Mouse (Mus musculus) spleen, postnatal 14 days (tissue): ENCODE measurements at regions not wholly inside any gene's neighbourhood (a gene's known extent, or its start where the extent isn't known, plus 50 kb on each side); places are given as distances from the start of the nearest gene placed in this dataset.

Source experiments
- DNase-seq, 2 experiments: peaks; one replicate each; pipeline ENCODE4 v3.0.0; 2021 to 2022; ENCODE audit warnings: low spot score in 2 of 2

DNA sequence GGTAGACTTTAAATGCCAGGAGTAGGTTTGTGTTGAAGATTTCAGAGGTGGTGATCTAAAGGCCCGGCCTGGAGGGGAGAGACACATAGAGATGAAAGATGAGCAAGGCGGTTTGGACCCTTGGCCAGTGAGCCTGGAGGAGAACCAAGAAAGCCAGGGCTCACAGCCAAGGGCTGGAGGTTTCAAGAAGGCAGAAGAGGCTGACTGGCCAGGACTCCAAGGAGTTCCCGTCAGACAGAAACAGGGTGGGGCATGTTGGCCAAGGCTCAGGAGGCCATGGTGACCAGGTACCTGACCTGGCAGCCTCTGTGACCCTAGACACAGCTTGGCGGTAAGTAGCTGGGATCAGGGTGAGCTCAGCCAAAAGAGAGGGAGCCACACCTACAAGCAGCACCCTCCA lies 159.3 kb upstream of the Spdye4c start:
- DNase-seq, result no peak

DNA sequence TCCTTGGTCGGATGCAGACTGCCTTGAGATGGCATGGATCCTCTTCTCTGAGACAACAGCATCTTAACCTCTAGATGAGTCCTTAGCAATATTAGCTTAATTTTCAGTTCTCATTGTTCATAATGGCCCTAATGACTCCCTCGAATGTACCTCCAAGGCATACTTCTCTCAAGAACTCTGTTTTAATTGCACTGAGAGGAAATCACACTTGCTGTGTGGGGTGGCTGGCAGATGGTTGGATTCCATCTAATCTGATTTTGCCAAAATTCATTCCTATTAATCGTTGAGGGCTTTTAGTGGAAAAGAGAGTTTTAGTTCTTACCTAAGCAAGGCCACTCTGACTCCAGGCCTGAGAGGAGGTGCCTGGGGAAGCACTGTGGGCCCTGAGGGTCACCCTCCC lies 158.3 kb upstream of the Spdye4c start:
- DNase-seq, result no peak

DNA sequence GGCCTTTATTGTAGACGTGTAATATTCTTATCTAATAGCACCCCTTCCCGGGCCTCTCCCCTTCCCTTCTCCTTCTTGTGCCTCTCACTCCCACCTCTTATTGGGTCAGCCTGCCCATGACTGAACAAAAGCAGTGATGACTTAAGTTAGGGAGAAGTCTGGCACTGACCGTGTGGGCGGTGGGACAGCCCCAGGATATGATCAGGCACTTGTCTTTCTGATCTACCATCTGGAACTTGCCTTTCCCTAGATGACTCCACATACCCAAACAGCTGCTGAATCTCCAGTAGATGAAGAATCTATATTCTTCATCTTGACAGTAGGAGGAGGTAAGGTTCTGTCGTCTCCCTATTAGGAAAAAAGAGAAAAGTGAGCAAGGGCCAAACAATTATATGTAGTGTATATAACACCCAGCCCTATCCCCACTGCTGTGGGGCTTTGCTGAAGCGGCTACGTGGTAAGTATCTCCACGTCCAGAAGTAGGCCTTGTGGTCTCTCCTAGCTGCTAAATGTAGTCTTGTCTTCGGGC lies 157.4 kb upstream of the Spdye4c start:
- DNase-seq, result no peak

DNA sequence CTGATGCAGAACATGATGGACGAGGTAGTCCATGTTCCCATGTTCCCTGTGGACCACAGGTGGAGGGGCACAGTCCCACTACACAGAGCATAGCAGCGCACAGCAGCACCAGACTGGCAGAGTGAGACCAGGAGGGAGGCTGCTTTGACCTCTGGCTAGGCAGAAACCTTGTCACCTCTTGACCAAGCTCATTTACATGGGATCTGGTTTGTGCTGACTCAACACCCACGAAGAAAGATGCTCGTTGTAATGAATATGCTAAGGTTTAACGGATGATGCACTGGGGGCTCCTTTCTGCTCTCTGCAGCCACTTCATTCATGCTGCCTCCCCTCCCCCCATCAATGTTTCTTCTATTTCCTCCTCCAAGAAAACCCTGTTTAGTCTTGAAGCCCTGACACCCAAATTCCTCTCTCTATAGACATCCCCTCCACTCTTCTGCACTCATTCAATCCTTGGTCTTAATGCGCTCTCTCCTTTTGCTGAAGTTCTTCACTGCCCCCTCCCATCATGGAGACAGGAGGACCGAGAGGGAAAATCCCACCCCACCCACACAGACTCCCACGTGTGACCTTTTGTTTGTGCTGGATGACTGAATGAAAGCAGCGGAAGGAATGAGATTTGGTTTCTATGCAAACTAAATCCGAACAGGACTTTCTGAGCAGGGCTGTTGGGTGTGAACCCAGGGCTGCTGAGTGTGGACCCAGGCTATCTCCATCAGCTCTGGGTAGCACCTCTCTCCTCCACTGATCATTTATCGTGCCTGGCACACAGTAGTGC lies 156.6 kb upstream of the Spdye4c start:
- no peak for DNase-seq

DNA sequence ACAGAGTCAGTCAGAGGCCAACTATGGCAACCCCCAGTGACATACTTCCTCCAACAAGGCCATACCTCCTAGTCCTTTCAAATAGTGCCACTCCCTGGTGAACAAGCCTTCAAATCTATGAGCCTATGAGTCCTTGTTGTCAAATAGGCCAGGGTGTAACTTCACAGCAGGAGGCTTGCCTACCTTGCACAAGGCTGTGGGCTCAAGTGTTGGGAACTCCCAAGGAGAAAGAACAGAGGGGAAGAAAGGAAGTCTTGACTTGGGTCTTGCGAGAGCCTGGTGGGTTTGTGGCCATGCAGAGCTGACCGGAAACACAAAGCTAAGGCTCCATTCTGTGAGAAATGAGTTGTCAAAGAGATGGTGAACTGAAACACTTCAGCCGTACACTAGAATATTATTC lies 154.6 kb upstream of the Spdye4c start:
- DNase-seq, result no peak

DNA sequence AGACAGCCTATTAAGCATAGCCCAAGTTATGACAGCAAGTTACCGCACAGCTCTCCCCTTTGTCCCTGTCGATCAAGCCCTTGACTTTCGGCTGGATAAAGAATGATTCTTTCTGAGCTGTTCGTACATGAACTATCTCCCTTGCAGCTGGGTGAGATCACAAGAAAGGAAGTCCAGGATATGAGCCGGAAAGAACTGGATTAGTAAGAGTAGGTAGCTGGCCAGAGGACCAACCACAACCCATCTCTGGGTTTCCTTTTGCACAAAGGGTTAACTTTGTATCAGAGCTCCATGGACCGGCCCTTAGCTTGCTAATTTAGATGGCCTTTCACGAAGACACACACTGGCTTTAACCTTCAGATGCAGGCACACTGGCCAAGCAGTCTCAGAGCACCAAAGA lies 153.3 kb upstream of the Spdye4c start:
- no peak for DNase-seq

DNA sequence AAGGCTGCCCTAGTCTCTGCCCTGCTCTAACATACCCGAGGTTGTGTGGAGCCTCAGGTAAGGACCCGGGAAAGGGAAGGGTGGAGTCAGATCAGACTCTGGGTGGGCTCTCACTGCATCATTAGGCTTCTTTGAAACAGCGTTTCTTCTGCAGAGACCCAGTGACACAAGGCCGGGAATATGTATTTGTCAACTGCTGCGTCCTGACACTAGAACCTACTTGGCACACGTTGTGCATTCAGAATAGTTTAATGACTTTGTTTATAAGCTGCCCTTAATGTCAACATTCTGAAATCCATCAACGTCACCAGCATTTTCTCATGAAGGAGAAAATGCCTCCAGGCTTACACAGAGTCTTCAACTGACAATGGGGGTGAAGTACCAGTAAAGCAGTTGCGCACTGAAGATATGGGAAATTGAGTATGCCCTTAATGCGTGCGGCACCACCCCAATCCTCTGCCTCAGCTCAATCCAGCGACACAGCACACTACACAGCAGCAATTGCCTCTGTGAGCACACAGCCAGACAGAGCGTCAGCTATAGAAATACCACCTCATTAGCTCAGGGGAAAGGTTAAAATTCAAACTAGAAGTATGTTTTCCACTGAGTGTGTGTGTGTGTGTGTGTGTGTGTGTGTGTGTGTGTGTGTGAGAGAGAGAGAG lies 152.7 kb upstream of the Spdye4c start:
- DNase-seq, result no peak

DNA sequence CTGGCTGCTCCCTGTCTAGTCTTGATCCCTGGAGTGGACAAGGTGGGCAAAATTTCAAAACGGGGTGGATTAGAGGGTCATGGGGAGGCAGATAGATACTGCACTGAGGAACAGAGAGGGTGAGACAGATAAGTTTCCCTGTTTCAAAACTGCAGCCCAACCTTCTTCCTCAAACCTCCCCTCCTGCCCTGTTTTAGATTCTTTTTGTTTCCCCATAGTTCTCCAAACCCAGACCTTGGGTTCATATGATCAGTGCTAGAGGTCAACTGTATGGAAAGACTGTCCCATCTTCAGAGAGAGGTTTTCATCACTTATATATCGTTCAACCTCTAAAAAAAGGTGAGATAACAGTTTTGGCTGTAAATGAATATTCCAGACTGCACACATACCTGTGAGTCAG lies 152.1 kb upstream of the Spdye4c start:
- no peak for DNase-seq

DNA sequence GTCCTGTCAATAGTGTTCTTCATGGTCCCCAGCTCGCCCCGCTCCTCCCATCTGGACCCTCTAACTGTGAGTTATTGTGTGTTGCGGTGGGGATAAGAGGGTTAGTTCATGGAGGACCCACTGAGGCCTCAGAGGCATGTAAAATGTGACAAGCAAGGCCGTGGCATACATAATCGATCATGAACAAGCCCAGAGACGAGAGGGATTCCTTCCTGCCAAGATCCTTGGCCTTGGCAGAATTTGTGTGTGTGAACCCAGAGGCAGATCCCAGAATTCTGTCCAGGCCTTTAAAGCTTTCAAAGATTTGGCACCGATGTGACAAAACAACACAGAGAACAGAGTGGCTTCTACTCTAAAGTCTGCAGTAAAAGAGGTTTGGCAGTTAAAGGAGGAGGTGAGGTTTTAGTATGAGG lies 146.4 kb upstream of the Spdye4c start:
- DNase-seq, result no peak

DNA sequence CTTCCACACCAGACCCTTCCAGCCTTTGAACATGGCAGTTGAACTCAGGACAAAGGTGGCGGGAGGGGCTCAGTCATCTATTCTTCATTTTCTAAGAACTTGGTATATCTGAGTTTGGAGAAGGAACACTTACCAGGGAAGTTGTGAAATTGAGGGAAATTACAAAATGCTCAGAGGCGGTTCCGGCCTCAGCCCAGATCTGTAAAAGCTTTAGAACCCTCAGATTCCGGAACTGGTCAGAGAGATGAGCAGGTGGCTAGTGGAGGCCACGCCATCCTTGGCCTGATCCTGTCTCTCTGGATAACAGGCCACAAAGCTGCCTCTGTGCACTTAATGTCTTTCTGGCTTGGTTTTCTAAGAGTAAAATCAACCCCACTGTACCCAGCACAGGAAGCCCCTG lies 145.6 kb upstream of the Spdye4c start:
- no peak for DNase-seq

DNA sequence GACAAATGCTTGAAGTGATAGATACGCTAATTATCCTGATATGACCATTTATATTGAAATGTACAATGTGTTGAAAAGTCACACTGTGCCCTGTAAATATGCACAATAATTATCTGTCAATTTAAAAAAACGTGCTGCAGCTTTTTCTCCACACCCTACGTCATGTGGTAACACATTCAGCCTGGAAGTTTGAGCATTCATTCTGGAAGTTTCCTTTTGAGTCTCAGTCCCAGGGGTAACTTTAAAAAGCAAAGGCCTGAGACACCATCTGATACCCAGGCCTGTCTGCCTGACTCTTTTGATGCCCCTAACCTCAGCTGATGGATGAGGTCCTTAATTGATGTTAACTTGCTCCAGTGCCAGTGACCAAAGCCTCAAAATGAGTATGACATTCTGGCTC lies 141.7 kb upstream of the Spdye4c start:
- no peak for DNase-seq

DNA sequence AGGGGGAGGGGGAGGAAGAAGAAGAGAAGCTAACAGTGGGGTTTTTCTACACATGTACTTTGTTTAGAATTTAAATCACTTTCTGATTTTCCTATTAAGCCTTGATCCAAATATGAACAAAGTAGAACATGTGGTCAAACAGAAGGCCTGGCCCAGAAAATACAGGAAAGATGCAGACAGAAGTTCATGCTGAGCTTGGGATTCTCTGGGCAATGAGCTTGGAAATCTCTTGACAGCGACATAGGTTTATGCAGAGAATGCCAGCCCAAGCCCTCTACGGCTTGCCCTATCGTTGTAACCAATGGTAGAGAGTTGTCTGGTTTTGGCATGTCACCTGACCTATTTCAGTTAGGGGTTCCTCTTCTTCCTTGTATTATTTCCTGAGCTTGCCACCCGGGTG lies 141.0 kb upstream of the Spdye4c start:
- no peak for DNase-seq

DNA sequence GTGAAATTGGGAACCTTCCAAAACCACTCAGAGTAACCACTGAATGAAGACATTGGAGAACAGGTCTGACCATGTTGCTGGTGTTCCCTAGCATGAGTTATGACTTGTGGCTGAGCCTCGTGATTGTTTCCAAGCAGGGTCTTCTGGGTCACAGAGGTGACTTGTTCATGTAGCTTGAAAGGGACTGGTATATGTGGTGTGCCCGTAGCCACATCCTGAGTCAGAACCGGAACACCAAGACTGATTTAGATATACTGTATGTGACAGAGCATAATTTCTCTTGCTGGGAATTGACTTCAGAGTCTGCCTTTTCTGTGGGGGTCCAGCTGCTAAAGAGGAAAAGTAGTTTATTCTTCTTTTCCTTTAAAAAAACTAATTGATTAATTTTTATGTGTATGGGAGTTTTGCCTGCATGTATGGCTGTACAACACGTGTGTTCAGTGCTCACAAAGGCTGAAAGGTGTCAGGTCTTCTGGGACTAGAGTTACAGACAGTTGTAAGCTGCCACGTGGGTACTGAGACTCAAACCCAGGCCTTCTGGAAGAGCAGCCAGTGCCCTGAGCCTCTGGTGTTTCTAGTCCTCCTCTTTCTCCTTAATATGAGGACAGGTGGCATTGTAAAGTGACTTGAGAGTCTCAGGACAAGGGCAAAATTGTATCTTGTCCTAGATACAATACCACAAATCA lies 139.3 kb upstream of the Spdye4c start:
- no peak for DNase-seq

DNA sequence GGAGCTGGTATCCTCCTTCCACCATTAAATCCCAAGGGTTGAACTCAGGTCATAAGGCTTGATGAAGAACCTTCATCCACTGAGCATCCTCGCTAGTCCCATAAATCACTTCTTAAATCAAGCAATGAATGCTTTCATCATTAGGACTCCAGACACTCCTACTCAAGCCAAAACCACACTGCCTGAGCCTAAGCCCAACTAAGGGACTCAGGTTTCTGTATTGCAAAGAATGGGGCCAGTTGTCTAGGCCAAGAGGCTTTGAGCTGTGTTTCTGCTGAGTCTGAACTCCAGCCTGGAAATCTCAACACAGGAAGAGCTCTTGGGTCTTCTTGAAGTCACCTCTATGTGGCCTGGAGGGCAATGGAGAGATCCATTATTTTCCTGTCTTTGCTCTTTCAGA lies 138.4 kb upstream of the Spdye4c start:
- DNase-seq, result no peak

DNA sequence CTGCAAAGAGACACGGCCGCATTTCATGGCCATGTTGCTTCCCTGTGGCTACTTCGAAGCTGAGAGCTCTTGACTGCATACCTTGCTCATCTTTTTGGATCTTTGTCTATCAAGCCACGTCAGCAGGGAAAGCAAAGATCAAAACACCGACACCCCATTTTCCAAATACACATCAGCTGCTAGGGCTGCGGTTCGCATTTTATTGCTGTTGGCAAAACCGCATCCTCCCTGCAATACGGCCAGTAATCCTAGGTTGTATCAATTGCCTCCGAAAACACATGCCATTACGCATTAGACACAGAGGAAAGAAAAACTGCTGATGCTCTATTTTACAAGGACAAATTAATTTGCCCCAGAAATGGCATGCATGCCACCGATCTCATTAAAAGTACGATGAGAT lies 136.5 kb upstream of the Spdye4c start:
- no peak for DNase-seq

DNA sequence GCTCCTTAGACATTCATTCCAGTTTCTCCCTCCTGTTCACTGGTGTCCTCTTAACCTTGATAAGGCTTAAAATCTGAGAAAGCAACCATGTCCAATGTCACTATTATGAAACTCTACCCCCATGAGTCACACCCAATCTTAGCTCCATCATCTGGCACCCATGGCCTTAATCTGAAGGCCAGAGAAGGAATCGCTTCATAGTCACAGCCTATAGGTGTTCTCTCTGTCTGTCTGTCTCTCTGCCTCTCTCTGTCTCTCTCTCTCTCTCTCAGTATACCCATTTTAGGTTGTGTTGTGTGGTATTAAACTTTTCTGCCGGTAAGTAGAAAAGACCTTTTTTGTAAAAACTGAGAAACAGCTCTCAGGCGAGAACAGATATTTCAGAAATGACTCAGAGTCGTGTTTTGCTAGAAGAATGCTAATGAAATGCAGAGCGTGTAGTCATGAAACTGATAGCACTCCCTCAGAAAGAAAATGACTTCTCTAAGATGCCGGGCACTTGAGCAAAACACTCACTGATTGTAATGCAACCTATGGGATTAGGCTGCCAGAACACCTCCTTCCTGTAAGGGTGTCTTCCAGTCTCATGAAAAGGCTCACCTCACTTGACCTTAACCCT lies 133.3 kb upstream of the Spdye4c start:
- no peak for DNase-seq

DNA sequence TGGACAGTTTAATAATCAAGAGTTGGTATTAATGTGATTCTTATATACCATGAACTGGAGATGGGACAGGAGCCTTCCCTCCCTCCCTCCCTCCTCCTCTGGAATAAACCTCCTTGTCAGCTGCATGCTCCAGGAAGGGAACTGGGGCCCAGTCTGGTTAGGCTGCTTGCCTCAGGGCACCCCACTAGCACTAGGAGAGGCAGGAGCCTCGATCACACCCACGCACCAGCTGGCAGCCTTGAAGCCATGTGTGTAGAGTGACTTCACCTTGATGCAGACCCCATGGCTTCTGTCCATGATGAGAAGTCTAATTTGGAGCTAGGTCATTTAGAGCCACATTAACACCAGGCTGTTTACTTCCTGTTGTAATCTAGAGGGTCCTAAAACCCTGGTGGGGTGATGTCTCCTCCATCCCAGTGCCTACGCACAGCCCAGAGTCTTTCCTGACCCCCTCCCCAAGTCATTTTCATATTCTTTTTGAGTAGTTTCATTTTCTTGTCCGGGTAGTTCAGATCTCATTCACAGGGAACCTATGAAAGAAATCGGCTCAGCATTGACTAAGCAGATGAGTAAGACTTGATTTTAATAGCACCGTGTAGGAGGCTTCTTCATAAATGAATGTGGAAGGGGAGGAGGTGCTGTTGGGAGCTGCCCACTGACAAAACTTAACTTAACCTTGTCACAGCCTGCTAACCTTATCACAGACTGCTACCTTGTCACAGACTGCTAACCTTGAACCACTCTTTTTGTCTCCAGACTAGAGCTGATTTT lies 125.6 kb upstream of the Spdye4c start:
- no peak for DNase-seq

DNA sequence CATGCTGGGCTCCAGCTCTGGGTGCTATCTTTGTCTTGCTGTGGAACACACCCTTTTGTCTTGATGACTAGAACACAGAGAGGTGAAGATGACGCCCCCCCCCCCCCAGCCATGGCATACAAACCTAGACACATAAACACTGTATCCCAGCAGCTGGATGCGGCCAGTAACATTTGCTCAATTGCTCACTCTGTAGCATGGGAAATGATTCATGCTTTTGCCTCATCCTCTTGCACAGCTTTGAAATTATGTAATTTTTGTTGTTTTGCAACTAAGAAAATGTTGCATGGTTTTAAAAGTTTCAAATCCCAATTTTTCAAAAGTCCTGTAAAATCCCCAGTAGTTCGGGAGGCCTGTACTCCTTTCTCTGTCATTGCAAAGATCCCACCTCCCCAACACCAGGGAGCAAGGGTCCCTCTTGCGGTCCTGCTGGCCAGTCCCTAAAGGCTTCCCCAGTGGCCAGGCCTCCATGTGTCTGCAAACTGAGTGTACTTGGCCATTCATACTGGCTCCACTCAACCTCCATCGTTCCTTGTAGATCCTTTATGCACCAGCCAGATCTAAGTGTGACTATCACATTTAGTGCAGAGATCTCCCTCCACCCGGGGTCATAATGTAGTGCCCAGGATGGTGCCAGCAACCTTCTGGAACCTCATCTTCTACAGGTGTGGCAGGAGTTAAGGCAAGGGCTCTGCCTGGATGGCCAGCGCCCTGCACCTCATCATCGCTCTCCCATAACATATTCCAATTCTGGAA lies 123.3 kb upstream of the Spdye4c start:
- DNase-seq, result no peak

DNA sequence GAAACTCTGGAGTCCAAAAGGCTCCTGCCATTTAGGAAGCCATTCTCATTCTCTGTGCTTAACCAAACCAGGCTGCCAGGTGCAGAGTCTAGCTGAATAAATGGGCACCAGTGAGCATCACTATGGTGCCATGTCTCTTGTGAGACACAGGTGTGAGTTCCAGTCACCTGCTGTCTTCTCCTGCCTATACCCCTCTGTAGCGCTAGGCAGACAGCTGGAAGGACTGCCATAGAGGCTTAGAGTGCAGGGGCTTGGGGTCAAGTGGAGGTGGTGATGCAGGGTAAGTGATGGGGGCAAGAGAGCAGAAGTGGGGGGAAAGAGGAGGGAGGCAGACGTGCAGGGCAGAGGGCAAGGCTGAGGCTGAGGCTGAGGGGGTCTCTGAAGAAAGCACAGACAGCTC lies 122.7 kb upstream of the Spdye4c start:
- DNase-seq, result no peak

DNA sequence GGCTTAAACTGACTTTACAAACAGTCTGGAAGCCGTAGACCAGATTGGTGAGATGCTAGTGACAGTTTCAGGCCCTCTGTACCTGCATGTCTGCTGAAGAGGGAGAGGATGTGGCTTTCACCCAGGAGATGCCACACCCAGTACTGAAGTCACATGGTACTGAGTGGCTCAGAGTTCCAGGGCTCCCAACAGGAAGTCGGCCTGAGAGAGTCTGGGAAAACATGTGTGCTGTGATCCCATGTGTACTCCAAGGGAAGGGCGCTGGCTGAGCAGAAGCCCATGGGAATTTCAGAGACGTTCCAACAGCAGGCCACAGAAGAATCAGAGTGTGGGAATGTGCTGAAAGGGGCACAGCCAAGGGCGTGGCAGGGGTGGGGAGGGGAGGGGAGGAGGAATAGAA lies 120.7 kb upstream of the Spdye4c start:
- no peak for DNase-seq
